Mouse (Mus musculus) lung, adult 2 months (tissue): ENCODE measurements at regions not wholly inside any gene's neighbourhood (a gene's known extent, or its start where the extent isn't known, plus 50 kb on each side); places are given as distances from the start of the nearest gene placed in this dataset.
A peak's percentile ranks its signal among the peaks of the same experiment; 100 is the strongest.

Source experiments
- DNase-seq: peaks from one replicate; pipeline ENCODE4 v3.0.0; 2022
- H3K4me1 ChIP-seq: fragments of 200-500 bp; 2 replicates; pipeline ENCODE4 v1.6.1; 2011; ENCODE audit warnings: low read length; ENCODE audit not compliant: control insufficient read depth, insufficient read depth
- H3K4me3 ChIP-seq: fragments of 200-500 bp; replicated peaks from 2 replicates; pipeline ENCODE3; 2011; ENCODE audit warnings: low read depth, mild to moderate bottlenecking, control low read depth, low read length; ENCODE audit errors: extremely low read depth
- CTCF ChIP-seq: fragments of 200-500 bp; IDR thresholded peaks from 2 replicates; pipeline ENCODE4 v1.5.1; 2011; ENCODE audit warnings: mild to moderate bottlenecking, low read length, control low read depth; ENCODE audit not compliant: insufficient read depth
- POLR2A ChIP-seq: fragments of 200-500 bp; IDR thresholded peaks from 2 replicates; pipeline ENCODE4 v1.6.1; 2011; ENCODE audit warnings: low read depth, mild to moderate bottlenecking, control low read depth, low read length, borderline replicate concordance; ENCODE audit errors: extremely low read depth
- WGBS: fragments of 180-500 bp; shearing (Covaris S2); methylation state at CpG from one replicate; pipeline ENCODE4 v1.1.7; 2018; 5-methylcytosine and 5-hydroxymethylcytosine counted together

DNA sequence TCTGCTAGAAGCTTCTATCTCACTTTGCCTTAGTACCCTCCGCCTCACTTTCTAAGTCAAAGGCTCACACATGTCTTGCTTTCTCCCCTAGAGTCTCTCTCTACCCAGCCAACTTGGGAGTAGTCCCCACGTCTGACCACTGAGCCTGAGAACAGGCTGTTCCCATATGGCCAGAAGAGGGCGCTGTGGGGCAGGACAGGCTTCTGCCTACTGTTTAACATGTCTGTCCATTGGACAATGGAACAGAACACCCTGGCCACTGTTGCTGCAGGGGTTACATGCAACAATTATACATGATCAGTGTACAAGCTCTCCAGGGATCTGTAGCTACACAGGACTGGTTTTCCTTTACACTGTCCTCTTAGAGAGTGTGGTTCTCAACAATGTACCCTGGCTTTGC lies 52.5 kb upstream of the Glrp1 start:
- TF ChIP-seq POLR2A (no peak), CTCF (peak; percentile 88)
- 36% methylated on average over 3 of the region's 3 CpGs for WGBS
- H3K4me3 ChIP-seq: no peak overlapping the region
- peak; percentile 87 for DNase-seq
- H3K4me1 ChIP-seq: peaks cover 6% of the 10 kb centered on the region

DNA sequence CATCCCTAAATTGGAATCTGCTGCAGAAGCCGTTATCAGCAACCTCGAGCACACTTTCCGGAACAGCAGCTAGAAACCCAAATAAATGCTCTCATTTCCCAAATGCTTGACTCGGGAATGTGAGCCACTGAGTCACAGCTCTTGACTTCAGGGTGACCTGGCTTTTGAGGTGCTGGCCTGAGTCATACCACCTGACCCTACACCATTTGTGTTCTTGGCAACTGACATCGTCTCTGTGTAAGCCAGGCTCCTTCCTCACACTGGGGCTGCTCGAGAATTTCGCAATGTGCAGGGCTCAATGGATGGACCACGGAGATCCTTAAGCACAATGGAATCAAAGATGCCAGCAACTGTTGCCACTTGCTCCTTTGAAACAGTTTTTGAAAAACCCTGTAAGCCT lies 50.9 kb upstream of the Glrp1 start:
- no peak for TF ChIP-seq POLR2A
- no peak for TF ChIP-seq CTCF
- Histone ChIP-seq H3K4me1 (peaks cover 6% of the 10 kb centered on the region), H3K4me3 (no peak overlapping the region)
- peak; percentile 50 for DNase-seq
- WGBS: 38% methylated on average over 8 of the region's 8 CpGs
